Mouse (Mus musculus) kidney, adult 8-10 months (tissue): ENCODE measurements at regions not wholly inside any gene's neighbourhood (a gene's known extent, or its start where the extent isn't known, plus 50 kb on each side); places are given as distances from the start of the nearest gene placed in this dataset.

Experiments used
- DNase-seq, 2 experiments: peaks; one replicate each; pipeline ENCODE4 v3.0.0; 2022

DNA sequence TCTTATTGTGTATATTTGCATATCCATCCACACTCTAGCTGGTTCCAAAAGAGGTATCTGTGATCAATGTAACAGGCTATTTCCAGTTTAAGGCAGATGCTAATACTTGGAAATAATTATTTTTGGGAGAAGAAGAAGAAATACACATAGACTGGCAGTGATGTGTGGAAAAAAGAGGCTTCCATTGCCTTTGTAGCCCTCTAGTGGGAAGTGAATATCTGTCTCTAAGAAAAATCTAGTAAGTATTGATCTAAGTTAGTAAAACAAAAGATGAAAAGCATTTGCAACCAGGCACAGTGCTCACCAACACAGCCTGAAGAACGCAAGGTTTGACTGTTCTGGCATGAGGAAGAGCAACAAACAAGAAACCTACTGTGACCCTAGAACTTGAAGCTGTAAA is 488.9 kb upstream of the Crim1 start:
- no peak for DNase-seq

DNA sequence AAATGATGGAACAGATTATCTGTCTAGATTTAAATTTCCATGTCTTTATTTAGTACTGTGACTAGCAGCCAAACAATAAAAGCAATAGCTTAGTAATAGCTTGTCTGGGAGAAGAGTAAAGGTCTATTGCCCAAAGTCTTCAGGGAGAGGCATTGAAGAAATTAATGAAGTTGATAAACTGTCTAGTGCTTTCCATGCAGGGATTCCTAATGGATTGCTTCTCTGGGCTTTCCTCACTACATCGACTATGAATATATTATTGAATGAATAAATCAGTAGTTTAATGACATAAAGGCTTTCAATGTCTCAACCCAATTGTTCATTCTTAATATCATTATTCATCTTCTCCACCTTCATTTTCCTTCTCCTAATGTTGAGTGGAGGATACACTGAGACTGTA is 487.9 kb upstream of the Crim1 start:
- DNase-seq = no peak

DNA sequence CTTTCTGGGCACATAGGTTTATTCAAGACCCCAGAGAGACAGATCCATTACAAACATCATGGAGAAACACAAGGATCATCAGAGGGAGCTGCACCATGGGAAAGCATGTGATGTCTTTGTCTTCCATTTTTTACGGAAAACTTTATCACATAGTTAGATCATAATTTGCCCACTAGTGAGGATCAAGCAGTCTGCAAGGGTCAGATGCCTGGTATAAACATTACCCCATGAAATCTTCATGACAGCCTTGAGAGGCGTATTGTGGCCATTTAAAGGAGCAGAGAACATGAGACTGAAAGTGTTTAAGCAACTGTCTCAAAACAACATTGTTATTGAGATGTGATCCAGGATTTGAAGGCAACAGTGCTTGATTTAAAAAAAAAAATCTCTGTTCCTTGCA is 481.6 kb upstream of the Crim1 start:
- no peak for DNase-seq

- peak; percentile 29 to 41 for DNase-seq
These were observed 465.5 kb upstream of the Crim1 start for GRCm38 (mm10) chr17:77734413-77735024.
